Comparison of ENCODE assay signal across 19 mouse cellular contexts in genomic region chr2:156834336-156834735, GRCm38 (mm10). TPM values are rescaled to one million over a fixed set of nuclear protein-coding genes. Genes with fewer than 3 reads are reported as not detected.
"Had no signal": no experiment of that assay in that cellular context is flagged by ENCODE, and none has a peak within 500 bp of the region (broad histone marks: within the 10 kb centered on the region; RNA-seq: fewer than 3 reads in every experiment).

No protein-coding gene starts in this region.

- DNase-seq: cerebellum, adult 8-10 months; cerebellum, adult 9-10 months; cerebellum, postnatal 25 days; cerebellum, postnatal 36 days; embryo, embryonic 11 days; forebrain, postnatal 0 days; gastrocnemius, adult 2 months; gastrocnemius, postnatal 10 days; gastrocnemius, postnatal 14 days; gastrocnemius, postnatal 25 days; gastrocnemius, postnatal 36 days; heart, adult 11 months; heart, adult 18-20 months; heart, adult 2 months had no signal

RNA-seq across cellular contexts. Expression of gene 4930518I15Rik, which starts 23.4 kb away (rescaled TPM):
- total RNA-seq: common myeloid progenitor, adult 5-6 weeks had no signal

RNA-seq across cellular contexts. Expression of gene Sla2, which starts 52.7 kb away (rescaled TPM):
- total RNA-seq: forebrain, postnatal 0 days; gastrocnemius, adult 18-20 months; gastrocnemius, adult 2 months; gastrocnemius, adult 8-10 months; gastrocnemius, postnatal 10 days; gastrocnemius, postnatal 14 days; gastrocnemius, postnatal 25 days; gastrocnemius, postnatal 4 days; heart, adult 2 months had no signal

RNA-seq across cellular contexts. Expression of gene Myl9, which starts 59.1 kb away (rescaled TPM):
- total RNA-seq: common myeloid progenitor, adult 5-6 weeks; granulocyte monocyte progenitor cell, adult 5-6 weeks had no signal
